Mouse (Mus musculus) hindbrain, embryonic 11.5 days (tissue): ENCODE measurements around the gene Uty. TPM values are rescaled to one million over a fixed set of nuclear protein-coding genes. Genes with fewer than 3 reads are reported as not detected.
A peak's percentile ranks its signal among the peaks of the same experiment; 100 is the strongest.

Experiments used
- ATAC-seq: fragments of 200-750 bp; cut with Nextera tagmentation; 2 replicates; pipeline ENCODE4 v1.8.0; 2017; ENCODE audit warnings: mild to moderate bottlenecking, moderate TSS enrichment, moderate library complexity; ENCODE audit not compliant: low FRiP score
- DNase-seq: peaks from one replicate; pipeline ENCODE4 v3.0.0-alpha.2; 2015; ENCODE audit warnings: low spot score
- H3K27ac ChIP-seq: fragments of 300-500 bp; sonication (generic); 2 replicates; pipeline ENCODE4 v1.5.1; 2014; ENCODE audit warnings: mild to moderate bottlenecking, low read depth, low read length
- H3K27me3 ChIP-seq: fragments of 300-500 bp; sonication (generic); 2 replicates; pipeline ENCODE4 v1.6.1; 2014; ENCODE audit warnings: mild to moderate bottlenecking, low read length, moderate library complexity, mixed read lengths; ENCODE audit not compliant: control insufficient read depth, insufficient read depth
- H3K36me3 ChIP-seq: fragments of 300-500 bp; sonication (generic); 2 replicates; pipeline ENCODE4 v1.6.1; 2014; ENCODE audit warnings: mild to moderate bottlenecking, low read length, moderate library complexity, mixed read lengths; ENCODE audit not compliant: control insufficient read depth, insufficient read depth
- H3K4me1 ChIP-seq: fragments of 300-500 bp; sonication (generic); replicated peaks from 2 replicates; pipeline ENCODE4 v1.6.1; 2014; ENCODE audit warnings: low read length, mixed read lengths; ENCODE audit not compliant: control insufficient read depth, insufficient read depth
- H3K4me2 ChIP-seq: fragments of 300-500 bp; sonication (generic); replicated peaks from 2 replicates; pipeline ENCODE4 v1.6.1; 2014; ENCODE audit warnings: mild to moderate bottlenecking, low read depth, low read length
- H3K4me3 ChIP-seq: fragments of 300-500 bp; sonication (generic); 2 replicates; pipeline ENCODE4 v1.5.1; 2014; ENCODE audit warnings: low read depth, low read length
- H3K9ac ChIP-seq: fragments of 300-500 bp; sonication (generic); 2 replicates; pipeline ENCODE4 v1.6.1; 2014; ENCODE audit warnings: low read depth, low read length
- H3K9me3 ChIP-seq: fragments of 300-500 bp; sonication (generic); 2 replicates; pipeline ENCODE4 v1.6.1; 2016; ENCODE audit warnings: low read length; ENCODE audit not compliant: control insufficient read depth
- WGBS: fragments of 180-500 bp; shearing (Covaris S2); extraction: QIAGEN DNeasy Blood & Tissue Kit; methylation state at CpG from one replicate; pipeline ENCODE4 v1.1.7; 2014; 5-methylcytosine and 5-hydroxymethylcytosine counted together
- polyA plus RNA-seq: library from polyadenylated mRNA; unstranded; fragments of >200 nt; fragmentation: Nextera tagmentation; extraction: Ambion mirVana; gene quantifications from 2 replicates; pipeline ENCODE4 v1.2.1, GENCODE M21; 2014

Uty gene
- polyA plus RNA-seq, 1 experiment from 2014 or later, result 16.1 TPM

- Histone ChIP-seq H3K27me3 (no peaks in the 10 kb centered on the region), H3K4me1 (no peaks in the 10 kb centered on the region), H3K27ac (no peak overlapping the region), H3K4me2 (no peak overlapping the region), H3K9ac (no peak overlapping the region), H3K4me3 (no peak overlapping the region), H3K36me3 (no peaks in the 10 kb centered on the region), H3K9me3 (no peaks in the 10 kb centered on the region)
- no peak for ATAC-seq
- no peak for DNase-seq
Observed at GRCm38 (mm10) chrY:1163054-1163453, 82.5 kb downstream of the Uty start.

GRCm38 (mm10) chrY:1116153-1116552, 129.4 kb downstream of the Uty start:
- no peak overlapping the region for H3K27ac ChIP-seq
- ATAC-seq, result no peak
- DNase-seq, result no peak

GRCm38 (mm10) chrY:1114016-1114415, 131.5 kb downstream of the Uty start:
- no peaks in the 10 kb centered on the region for H3K4me1 ChIP-seq
- H3K9ac ChIP-seq, result no peak overlapping the region
- no peaks in the 10 kb centered on the region for H3K27me3 ChIP-seq
- peak; percentile 61 for ATAC-seq
- no peak overlapping the region for H3K27ac ChIP-seq
- no peaks in the 10 kb centered on the region for H3K9me3 ChIP-seq
- WGBS, result 6% methylated on average over 2 of the region's 2 CpGs
- peak; percentile 2 for DNase-seq
- H3K36me3 ChIP-seq, result no peaks in the 10 kb centered on the region
- no peak overlapping the region for H3K4me3 ChIP-seq
- no peak overlapping the region for H3K4me2 ChIP-seq

More at GRCm38 (mm10) chrY:1116153-1116552, 129.4 kb downstream of the Uty start:
- 90% methylated on average over 5 of the region's 5 CpGs for WGBS
- H3K27me3 ChIP-seq, result no peaks in the 10 kb centered on the region
- no peaks in the 10 kb centered on the region for H3K4me1 ChIP-seq
- H3K4me2 ChIP-seq, result no peak overlapping the region
- H3K36me3 ChIP-seq, result no peaks in the 10 kb centered on the region
- H3K4me3 ChIP-seq, result no peak overlapping the region
- H3K9me3 ChIP-seq, result no peaks in the 10 kb centered on the region
- no peak overlapping the region for H3K9ac ChIP-seq

Other genes starting within 250 kb of the Uty start
- gene Eif2s3y, start 235.2 kb downstream of the Uty start, polyA plus RNA-seq, result 22.8 and 55.5 TPM in 2 replicates
- gene Ddx3y, start 40.9 kb upstream of the Uty start, polyA plus RNA-seq, result 12.4 and 19.6 TPM in 2 replicates
- not detected in 2 replicates for gene Usp9y, start 214.0 kb upstream of the Uty start, polyA plus RNA-seq